Mouse (Mus musculus) megakaryocyte, embryonic 14.5 days (primary cell): ENCODE measurements around the gene Tbxas1. TPM values are rescaled to one million over a fixed set of nuclear protein-coding genes. Genes with fewer than 3 reads are reported as not detected.

Experiments used
- H3K27me3 ChIP-seq: replicated peaks from 2 replicates; pipeline ENCODE3; 2012; ENCODE audit warnings: inconsistent platforms
- H3K36me3 ChIP-seq: replicated peaks from 2 replicates; pipeline ENCODE3; 2012; ENCODE audit warnings: low read length, inconsistent platforms, mixed read lengths
- H3K4me1 ChIP-seq: 2 replicates; pipeline ENCODE4 v1.6.1; 2012; ENCODE audit warnings: inconsistent platforms
- H3K4me3 ChIP-seq: replicated peaks from 2 replicates; pipeline ENCODE3; 2012; ENCODE audit warnings: moderate library complexity, mild to moderate bottlenecking, inconsistent platforms
- H3K9me3 ChIP-seq: 2 replicates; pipeline ENCODE4 v1.6.1; 2012; ENCODE audit warnings: inconsistent platforms
- FLI1 ChIP-seq: IDR thresholded peaks from 2 replicates; pipeline ENCODE4 v1.6.1; 2012; ENCODE audit warnings: low read length, inconsistent platforms, mixed read lengths
- GATA1 ChIP-seq: IDR thresholded peaks from 3 replicates; pipeline ENCODE4 v1.6.1; 2012; ENCODE audit warnings: mixed read lengths, low read length, inconsistent platforms, borderline replicate concordance
- polyA plus RNA-seq: library from polyadenylated mRNA; stranded (reverse); fragments of >175 nt; gene quantifications from 2 replicates; pipeline ENCODE4 v1.2.3, GENCODE M21; 2012; ENCODE audit warnings: low replicate concordance; ENCODE audit not compliant: insufficient read depth

The Tbxas1 gene
- polyA plus RNA-seq, 1 experiment, result 265 TPM

- Histone ChIP-seq H3K27me3 (no peaks in the 10 kb centered on the region), H3K36me3 (peaks cover 99% of the 10 kb centered on the region), H3K4me3 (no peak overlapping the region), H3K4me1 (peaks cover 99% of the 10 kb centered on the region), H3K9me3 (no peaks in the 10 kb centered on the region)
- no peak for TF ChIP-seq GATA1
- TF ChIP-seq FLI1, result no peak
These were observed 99.5 kb downstream of the Tbxas1 start for GRCm38 (mm10) chr6:38974536-38975268.

DNA sequence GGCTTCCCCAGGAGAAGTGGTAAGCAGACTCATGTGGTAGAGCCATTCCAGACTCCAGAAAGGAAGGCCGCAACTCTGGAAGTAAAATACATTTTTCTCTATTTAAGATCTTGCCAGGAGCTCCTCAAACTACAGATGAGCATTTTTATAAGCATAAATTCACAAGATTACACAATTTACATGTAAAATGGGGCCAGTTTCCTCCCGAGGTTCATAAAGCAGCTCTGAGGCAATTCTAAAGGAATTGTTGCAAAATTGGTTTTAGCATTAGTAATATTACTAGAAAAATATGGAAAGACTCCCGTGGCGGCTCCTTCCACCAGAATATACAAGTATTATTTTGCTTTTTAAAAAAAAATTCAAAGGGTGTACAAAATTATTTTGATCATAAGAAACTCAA, 100.7 kb downstream of the Tbxas1 start:
- Histone ChIP-seq H3K9me3 (no peaks in the 10 kb centered on the region), H3K27me3 (no peaks in the 10 kb centered on the region), H3K36me3 (peaks cover 99% of the 10 kb centered on the region), H3K4me3 (no peak overlapping the region), H3K4me1 (peaks cover 99% of the 10 kb centered on the region)
- no peak for TF ChIP-seq FLI1
- no peak for TF ChIP-seq GATA1

GRCm38 (mm10) chr6:38976355-38976754, 101.2 kb downstream of the Tbxas1 start:
- TF ChIP-seq FLI1, result no peak
- TF ChIP-seq GATA1, result no peak
- H3K4me1 ChIP-seq, result peaks cover 99% of the 10 kb centered on the region

DNA sequence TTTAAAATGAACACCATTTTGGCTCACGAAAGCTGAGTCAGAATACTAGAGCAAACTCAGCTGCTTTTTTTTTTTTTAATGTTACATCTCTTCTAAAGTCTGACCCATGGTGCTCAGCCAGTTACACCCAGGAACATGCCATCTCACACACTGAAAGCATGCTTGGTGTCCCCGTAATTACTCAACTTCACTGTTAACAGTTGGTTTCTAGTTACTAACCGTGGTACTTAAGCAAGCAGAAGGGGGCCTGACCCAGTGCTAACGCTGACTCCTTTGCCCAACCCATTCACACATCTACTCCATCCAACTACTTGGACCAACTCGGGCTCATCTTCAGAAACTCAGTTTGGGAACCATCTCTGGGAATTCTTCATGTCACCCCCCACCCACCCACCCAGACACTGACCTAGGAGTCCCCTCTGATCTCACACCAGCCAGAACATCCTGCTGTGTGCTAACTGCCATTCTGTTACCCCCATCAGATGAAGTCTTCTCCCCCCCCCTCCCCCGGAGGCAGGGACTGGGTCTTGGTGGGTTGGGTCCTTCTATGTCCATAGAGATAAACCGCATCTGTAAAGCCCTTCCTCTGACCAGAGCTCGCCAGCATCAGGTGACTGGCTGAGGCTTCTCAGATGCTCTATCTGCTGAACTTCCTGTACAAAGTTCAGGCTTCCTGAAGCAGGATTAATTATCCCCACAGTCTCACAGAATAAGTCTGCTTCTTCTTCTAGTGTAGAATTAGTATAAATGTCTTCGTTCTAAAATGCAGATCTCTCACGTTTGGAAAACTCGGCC, 105.9 kb downstream of the Tbxas1 start:
- peaks cover 98% of the 10 kb centered on the region for H3K36me3 ChIP-seq
- H3K27me3 ChIP-seq, result no peaks in the 10 kb centered on the region
- H3K9me3 ChIP-seq, result no peaks in the 10 kb centered on the region
- no peak overlapping the region for H3K4me3 ChIP-seq
- peaks cover 100% of the 10 kb centered on the region for H3K4me1 ChIP-seq
- no peak for TF ChIP-seq GATA1
- TF ChIP-seq FLI1, result no peak

More at GRCm38 (mm10) chr6:38976355-38976754, 101.2 kb downstream of the Tbxas1 start:
- peaks cover 98% of the 10 kb centered on the region for H3K36me3 ChIP-seq
- no peaks in the 10 kb centered on the region for H3K27me3 ChIP-seq
- H3K9me3 ChIP-seq, result no peaks in the 10 kb centered on the region
- no peak overlapping the region for H3K4me3 ChIP-seq

- peaks cover 98% of the 10 kb centered on the region for H3K36me3 ChIP-seq
- H3K27me3 ChIP-seq, result no peaks in the 10 kb centered on the region
- H3K9me3 ChIP-seq, result no peaks in the 10 kb centered on the region
- H3K4me1 ChIP-seq, result peaks cover 99% of the 10 kb centered on the region
- TF ChIP-seq GATA1, result no peak
- TF ChIP-seq FLI1, result no peak
- no peak overlapping the region for H3K4me3 ChIP-seq
These were observed 106.9 kb downstream of the Tbxas1 start for GRCm38 (mm10) chr6:38982071-38982470.

DNA sequence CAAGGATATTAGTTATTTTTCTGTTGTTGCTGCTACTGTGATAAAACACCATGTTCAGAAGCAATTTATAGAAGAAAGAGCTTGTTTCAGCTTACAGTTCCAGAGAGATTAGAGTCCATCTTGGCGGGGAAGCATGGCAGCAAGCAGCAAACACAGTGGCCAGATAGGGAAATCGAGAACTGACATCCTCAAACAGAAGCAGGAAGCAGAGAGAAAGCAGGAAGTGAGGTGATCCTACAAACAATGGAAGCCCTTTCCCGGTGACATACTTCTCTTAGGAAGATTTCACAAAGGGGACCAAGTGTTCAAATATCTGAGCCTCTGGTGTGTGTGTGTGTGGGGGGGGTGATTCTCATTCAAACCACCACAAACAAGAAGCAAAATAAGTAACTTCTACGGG, 107.5 kb downstream of the Tbxas1 start:
- TF ChIP-seq GATA1, result no peak
- no peak for TF ChIP-seq FLI1
- Histone ChIP-seq H3K4me1 (peaks cover 99% of the 10 kb centered on the region), H3K27me3 (no peaks in the 10 kb centered on the region), H3K36me3 (peaks cover 99% of the 10 kb centered on the region), H3K4me3 (no peak overlapping the region), H3K9me3 (no peaks in the 10 kb centered on the region)

DNA sequence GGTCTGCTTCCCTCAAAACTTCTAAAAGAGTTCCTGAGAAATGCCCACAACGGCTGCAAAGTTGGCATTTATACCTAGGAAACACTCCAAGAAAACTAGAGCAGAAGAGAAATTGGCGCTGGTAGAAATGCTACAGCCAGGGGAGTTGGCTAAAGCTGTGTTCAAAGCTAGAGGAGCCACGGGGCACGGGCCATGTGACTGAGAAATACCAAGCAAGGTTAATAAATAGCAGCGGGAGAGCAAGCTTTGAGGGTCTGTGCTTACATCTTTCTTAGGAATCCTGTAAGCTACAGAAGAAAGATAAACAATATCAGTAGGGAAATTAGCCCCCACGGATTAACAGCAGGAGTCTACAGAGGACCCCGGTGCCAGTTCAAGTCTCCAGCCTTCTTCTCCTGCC, 107.9 kb downstream of the Tbxas1 start:
- Histone ChIP-seq H3K9me3 (no peaks in the 10 kb centered on the region), H3K36me3 (peaks cover 99% of the 10 kb centered on the region), H3K4me1 (peaks cover 99% of the 10 kb centered on the region), H3K4me3 (no peak overlapping the region), H3K27me3 (no peaks in the 10 kb centered on the region)
- TF ChIP-seq GATA1, result no peak
- no peak for TF ChIP-seq FLI1

- Histone ChIP-seq H3K36me3 (peaks cover 99% of the 10 kb centered on the region), H3K27me3 (no peaks in the 10 kb centered on the region)
- TF ChIP-seq FLI1 (no peak), GATA1 (no peak)
These were observed 109.4 kb downstream of the Tbxas1 start for GRCm38 (mm10) chr6:38984626-38985025.

GRCm38 (mm10) chr6:38986641-38987040, 111.4 kb downstream of the Tbxas1 start:
- peaks cover 99% of the 10 kb centered on the region for H3K4me1 ChIP-seq
- no peaks in the 10 kb centered on the region for H3K9me3 ChIP-seq
- no peak overlapping the region for H3K4me3 ChIP-seq
- no peaks in the 10 kb centered on the region for H3K27me3 ChIP-seq
- TF ChIP-seq GATA1 (no peak), FLI1 (no peak)
- H3K36me3 ChIP-seq, result peaks cover 100% of the 10 kb centered on the region

More at GRCm38 (mm10) chr6:38984626-38985025, 109.4 kb downstream of the Tbxas1 start:
- peaks cover 99% of the 10 kb centered on the region for H3K4me1 ChIP-seq
- no peak overlapping the region for H3K4me3 ChIP-seq
- H3K9me3 ChIP-seq, result no peaks in the 10 kb centered on the region

DNA sequence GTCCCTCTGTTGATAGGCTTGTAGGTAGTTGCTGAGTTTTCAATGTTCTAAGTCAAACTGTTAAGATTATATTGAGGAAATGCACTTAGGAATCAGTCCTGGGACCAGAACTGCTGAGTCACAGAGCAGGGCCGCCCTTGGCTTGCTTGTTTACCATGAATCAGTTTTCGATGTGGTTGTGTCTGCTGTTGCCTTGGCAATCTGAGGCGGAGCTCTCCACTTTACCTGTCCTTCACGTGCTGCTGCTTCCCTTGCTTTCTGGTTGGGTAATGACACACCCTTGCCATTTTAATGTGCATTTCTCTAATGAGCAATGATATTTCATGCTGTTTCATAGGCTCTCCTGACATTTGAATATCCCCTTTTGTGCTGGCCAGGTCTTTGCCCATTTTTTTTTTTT, 116.8 kb downstream of the Tbxas1 start:
- Histone ChIP-seq H3K4me3 (peak overlapping the region; percentile 46), H3K4me1 (peaks cover 96% of the 10 kb centered on the region), H3K27me3 (no peaks in the 10 kb centered on the region), H3K36me3 (peaks cover 99% of the 10 kb centered on the region), H3K9me3 (no peaks in the 10 kb centered on the region)
- TF ChIP-seq FLI1 (no peak), GATA1 (no peak)

DNA sequence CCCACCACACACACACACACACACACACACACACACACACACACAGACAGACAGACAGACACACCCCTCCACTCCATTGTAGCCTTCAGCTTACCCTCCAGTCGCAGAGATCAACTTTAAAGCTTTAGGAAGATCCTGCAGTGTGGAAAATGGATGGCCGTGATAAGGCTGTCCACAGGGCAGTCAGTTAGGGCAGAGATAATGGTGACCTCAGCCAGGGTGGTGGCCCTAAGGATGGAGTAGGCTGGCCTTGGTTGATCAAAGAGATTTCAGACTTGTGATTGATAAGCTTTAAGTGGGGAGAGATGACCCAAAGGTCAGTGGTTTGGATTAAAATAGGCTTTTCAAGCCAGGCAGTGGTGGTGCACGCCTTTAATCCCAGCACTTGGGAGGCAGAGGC, 120.6 kb downstream of the Tbxas1 start:
- Histone ChIP-seq H3K4me3 (no peak overlapping the region), H3K4me1 (peaks cover 73% of the 10 kb centered on the region), H3K36me3 (peaks cover 99% of the 10 kb centered on the region), H3K27me3 (no peaks in the 10 kb centered on the region), H3K9me3 (no peaks in the 10 kb centered on the region)
- TF ChIP-seq GATA1 (no peak), FLI1 (no peak)
